Mouse (Mus musculus): ENCODE measurements around the gene Hhipl2.

GRCm38 (mm10) chr1:183382621-183383020 is 35.4 kb upstream of the Hhipl2 start:
- TF ChIP-seq CTCF (IDR thresholded peaks at IDR 0.05; ENCODE audit: borderline replicate concordance, insufficient read depth, low read length) = no peak
- TF ChIP-seq POLR2A (IDR thresholded peaks at IDR 0.05; ENCODE audit: low read depth, low read length) = no peak
